ENCODE assay signal across 27 mouse cellular contexts in the genomic region with DNA sequence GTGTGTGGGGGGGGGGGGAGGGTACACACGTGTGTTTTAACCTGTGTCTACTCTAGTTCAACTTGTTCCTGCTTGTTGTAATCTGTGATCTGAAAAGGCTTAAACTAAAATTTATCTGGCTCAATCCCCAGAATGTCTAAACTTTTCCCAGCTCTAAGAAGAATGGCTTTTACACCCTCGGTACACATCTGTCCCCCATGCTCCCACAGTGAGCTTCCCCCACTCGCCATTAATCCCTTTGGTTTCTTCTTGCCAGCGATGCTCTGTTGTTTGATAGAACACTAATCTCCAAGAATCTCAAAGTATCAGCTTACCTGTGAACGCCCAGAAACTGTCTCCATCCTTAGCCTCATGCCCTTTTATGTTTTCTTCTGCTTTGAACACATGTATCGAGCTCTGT.
"Had no signal": no experiment of that assay in that cellular context is flagged by ENCODE, and none has a peak within 500 bp of the region (broad histone marks: within the 10 kb centered on the region; RNA-seq: fewer than 3 reads in every experiment).

No protein-coding gene starts in this region.

- ATAC-seq: hindbrain, postnatal 0 days; intestine, embryonic 16.5 days; liver, embryonic 12.5 days had no signal

- H3K4me1 ChIP-seq: heart, embryonic 15.5 days; hindbrain, embryonic 13.5 days; hindbrain, embryonic 15.5 days; liver, embryonic 12.5 days had no signal

- H3K4me3 ChIP-seq: gastrocnemius, adult 2 months; heart, adult 2 months; heart, embryonic 13.5 days; heart, embryonic 15.5 days; hindbrain, embryonic 13.5 days; hindbrain, embryonic 15.5 days; kidney, embryonic 15.5 days; limb, embryonic 12.5 days; limb, embryonic 15.5 days; liver, embryonic 12.5 days had no signal

- H3K9ac ChIP-seq: heart, embryonic 13.5 days; heart, embryonic 15.5 days; hindbrain, embryonic 13.5 days; hindbrain, embryonic 15.5 days; kidney, embryonic 15.5 days; limb, embryonic 12.5 days; limb, embryonic 15.5 days; liver, embryonic 12.5 days; liver, embryonic 14.5 days had no signal

- H3K4me2 ChIP-seq: heart, embryonic 11.5 days; heart, embryonic 13.5 days; heart, embryonic 15.5 days; hindbrain, embryonic 13.5 days; hindbrain, embryonic 15.5 days; kidney, embryonic 15.5 days; limb, embryonic 12.5 days; limb, embryonic 15.5 days; liver, embryonic 12.5 days had no signal

- H3K9me3 ChIP-seq: heart, embryonic 13.5 days; heart, embryonic 15.5 days; hindbrain, embryonic 13.5 days; hindbrain, embryonic 15.5 days; kidney, embryonic 15.5 days; limb, embryonic 12.5 days; limb, embryonic 15.5 days; liver, embryonic 12.5 days had no signal

- H3K27ac ChIP-seq: gastrocnemius, adult 2 months; heart, adult 2 months; heart, embryonic 13.5 days; heart, embryonic 15.5 days; hindbrain, embryonic 13.5 days; hindbrain, embryonic 15.5 days; hindbrain, postnatal 0 days; kidney, embryonic 15.5 days; kidney, postnatal 0 days; limb, embryonic 12.5 days; limb, embryonic 15.5 days; liver, embryonic 12.5 days; liver, embryonic 14.5 days had no signal

- H3K36me3 ChIP-seq: heart, embryonic 13.5 days; heart, embryonic 15.5 days; hindbrain, embryonic 13.5 days; hindbrain, embryonic 15.5 days; kidney, embryonic 15.5 days; limb, embryonic 12.5 days; limb, embryonic 15.5 days; liver, embryonic 12.5 days had no signal

- DNase-seq: gastrocnemius, adult 2 months; gastrocnemius, postnatal 10 days; gastrocnemius, postnatal 25 days; heart, adult 2 months; heart, postnatal 14 days; heart, postnatal 36 days; kidney, adult 11 months; kidney, adult 2 months; kidney, adult 9 months; kidney, postnatal 14 days; kidney, postnatal 36 days; layer of hippocampus, adult 9-11 months; layer of hippocampus, postnatal 36 days; left cerebral cortex, postnatal 4 days had no signal

- H3K27me3 ChIP-seq: heart, embryonic 13.5 days; heart, embryonic 15.5 days; hindbrain, embryonic 13.5 days; hindbrain, embryonic 15.5 days; kidney, embryonic 15.5 days; limb, embryonic 12.5 days; limb, embryonic 15.5 days had no signal
